Mouse (Mus musculus) inflammation-experienced regulatory T-cells, adult 6 months (primary cell): ENCODE data around the gene Pdzd8. TPM values are rescaled to one million over a fixed set of nuclear protein-coding genes. Genes with fewer than 3 reads are reported as not detected.

Experiments
- ATAC-seq: one replicate; pipeline ENCODE4 v1.8.0; 2017
- polyA plus RNA-seq, 3 experiments: library from polyadenylated mRNA; unstranded; fragments of 100-300 nt; shearing (Covaris generic); gene quantifications; one replicate each; pipeline ENCODE4 v1.2.1; 2017

Pdzd8 gene
- polyA plus RNA-seq, 3 experiments from 2014 or later: 8.1 to 9.6 (median 8.4) TPM

GRCm38 (mm10) chr19:59352760-59353159, 7.2 kb upstream of the Pdzd8 start:
- ATAC-seq: no peak

DNA sequence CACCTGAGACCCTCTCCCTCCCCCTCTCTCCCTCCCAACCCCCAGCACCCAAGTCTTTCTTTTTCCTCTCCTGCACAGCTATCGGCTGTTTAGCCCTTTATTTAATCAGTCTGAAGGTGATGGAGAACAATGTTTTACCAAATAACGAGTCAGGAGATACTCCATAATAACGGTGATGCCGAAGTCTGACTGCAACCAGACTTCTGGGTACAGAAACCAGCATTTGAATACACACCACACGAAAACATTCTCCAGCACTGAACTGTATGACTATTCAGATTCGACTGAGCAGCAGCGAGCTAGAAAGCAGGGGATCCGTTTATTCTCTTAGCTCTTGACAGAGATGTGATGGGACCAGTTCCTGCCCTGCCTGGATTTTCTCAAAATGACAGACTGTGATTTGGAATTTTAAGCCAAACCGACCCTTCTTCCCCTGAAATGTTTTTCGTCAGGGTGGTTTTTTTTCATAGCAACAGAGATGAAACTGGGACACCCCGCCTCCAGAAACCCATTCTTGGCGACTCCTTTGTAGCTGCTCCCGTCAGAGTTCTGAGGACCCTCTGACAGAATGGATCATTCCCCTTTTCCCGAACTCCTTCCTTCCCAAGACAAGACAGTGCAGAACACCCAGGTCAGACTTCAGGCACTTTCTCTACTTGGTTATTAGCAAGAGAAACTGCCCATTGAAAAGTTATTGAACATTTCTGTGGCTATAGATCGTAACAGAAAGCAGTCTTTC, 5.7 kb upstream of the Pdzd8 start:
- ATAC-seq: no peak

- ATAC-seq: no peak
These were observed 4.8 kb upstream of the Pdzd8 start for GRCm38 (mm10) chr19:59350273-59350903.

GRCm38 (mm10) chr19:59349329-59349960, 3.9 kb upstream of the Pdzd8 start:
- no peak for ATAC-seq

DNA sequence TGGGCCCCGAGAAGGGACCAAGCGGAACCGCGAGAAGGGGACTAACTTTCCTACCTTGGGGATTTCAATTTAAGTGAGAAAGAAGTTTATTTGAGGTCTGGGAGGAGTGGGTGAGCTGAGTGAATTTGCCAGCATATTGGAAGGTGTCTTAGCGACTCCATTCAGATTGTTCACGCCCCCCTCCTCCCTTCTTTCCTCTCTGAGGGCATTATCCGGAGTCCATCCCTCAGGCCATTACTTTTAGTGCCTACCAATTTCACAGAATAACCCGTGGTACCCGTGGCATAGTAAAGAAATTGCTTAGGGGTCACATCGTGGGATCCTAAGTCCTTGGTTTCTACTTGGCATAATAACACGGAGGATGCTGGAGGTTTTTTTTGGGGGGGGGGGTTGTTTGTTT, 745 bp upstream of the Pdzd8 start:
- no peak for ATAC-seq

GRCm38 (mm10) chr19:59345081-59345657, 411 bp downstream of the Pdzd8 start:
- peak; percentile 25 for ATAC-seq

- peak; percentile 30 for ATAC-seq
These were observed 1.3 kb downstream of the Pdzd8 start for GRCm38 (mm10) chr19:59344304-59344711.

DNA sequence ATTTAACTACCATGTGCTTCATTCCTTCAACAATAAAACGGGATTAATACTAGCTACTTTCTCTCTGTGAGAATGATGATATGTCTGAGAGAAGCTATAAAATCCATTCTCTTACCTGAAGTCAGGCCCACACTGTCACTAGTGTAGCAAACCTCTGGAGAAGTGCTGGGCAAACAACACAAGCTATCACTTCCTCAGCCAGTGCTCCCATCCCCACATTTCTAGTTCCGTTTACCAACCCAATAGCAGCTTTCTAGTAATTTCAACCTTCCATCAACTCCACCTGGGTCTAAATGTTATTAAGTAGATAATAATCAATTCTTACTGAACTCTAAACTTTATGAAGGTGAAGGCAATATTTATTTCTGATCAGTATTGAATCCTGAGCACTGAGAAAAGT, 2.6 kb downstream of the Pdzd8 start:
- no peak for ATAC-seq

GRCm38 (mm10) chr19:59339908-59340307, 5.7 kb downstream of the Pdzd8 start:
- ATAC-seq: no peak

GRCm38 (mm10) chr19:59337872-59338681, 7.5 kb downstream of the Pdzd8 start:
- ATAC-seq: no peak

DNA sequence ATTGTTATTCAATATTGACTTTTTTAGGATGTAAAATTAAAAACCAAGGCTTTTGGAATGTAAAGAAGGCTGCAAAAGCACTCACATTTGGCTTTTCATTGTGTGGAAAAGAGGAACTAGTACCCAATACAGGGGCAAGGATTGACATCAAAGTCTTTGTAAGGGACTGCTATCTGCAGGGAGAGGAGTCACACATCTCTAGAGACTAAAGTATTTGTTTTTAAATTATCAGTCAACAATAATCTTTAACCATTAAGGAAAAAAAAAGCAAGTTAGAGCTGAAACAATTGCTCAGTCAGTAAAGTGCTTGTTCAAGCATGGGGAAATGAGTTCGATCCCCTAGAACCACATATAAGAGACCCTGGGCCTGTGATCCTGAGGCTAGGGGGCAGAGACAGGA, 8.9 kb downstream of the Pdzd8 start:
- ATAC-seq: no peak

DNA sequence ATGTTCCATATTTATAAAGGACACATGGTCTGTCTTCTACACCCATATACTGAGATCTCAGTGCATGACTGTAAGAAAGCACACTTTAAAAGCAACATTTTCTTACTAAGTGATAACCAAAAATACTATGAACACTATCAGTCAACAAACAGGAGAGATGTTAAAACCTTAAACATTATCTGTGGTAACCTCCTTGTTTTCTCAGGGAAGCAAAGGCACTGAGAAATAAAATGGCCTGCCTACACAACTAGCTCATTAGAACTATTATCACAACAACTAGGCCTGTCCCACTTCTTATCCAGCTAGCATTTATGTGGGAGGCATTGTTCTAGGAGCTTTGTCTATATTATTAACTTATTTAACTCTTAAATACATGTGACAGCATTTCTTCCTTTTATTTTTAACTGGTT, 14.8 kb downstream of the Pdzd8 start:
- no peak for ATAC-seq

DNA sequence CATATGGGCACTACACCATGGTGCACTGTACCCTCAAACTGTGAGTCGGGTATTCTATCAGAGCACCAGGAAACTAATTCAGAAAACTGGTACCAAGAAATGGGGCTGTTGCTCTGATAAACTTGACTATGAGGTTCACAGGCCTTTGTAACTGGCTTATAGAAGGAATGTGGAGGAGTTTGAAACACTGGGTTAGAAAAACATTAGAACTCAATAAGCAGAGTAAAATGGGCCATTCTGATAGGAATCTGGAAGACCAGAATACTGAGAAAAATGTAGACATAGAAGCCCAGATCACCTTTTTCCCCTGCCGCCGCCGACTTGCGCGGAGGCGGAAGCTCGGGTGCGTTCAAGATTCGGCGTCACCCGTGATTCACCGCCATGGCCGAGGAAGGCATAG, 23.6 kb downstream of the Pdzd8 start, which contains the start of gene Rps12-ps3:
Rps12-ps3 (plus strand) TSS at position 301 of the 400 bp plus-strand sequence.
- ATAC-seq: no peak

DNA sequence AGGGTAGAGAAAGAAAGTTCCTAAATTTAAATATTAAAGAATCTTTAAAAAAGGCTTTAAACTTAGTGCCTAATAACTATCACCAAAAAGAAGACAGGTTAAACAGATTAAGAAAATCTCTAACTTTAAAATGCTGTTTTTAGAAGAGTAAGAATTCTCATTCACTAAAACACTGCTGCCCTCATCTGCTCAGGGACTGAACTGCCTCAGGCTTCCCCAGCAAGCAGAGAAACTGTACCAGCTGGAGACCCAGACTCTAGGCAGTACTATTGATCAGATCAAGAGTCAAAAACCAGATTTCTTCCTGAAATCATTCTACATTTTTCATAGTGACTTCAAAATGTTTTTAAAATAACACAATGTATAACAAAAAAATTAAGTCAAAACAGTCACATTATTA, 29.0 kb downstream of the Pdzd8 start:
- ATAC-seq: no peak

- ATAC-seq: no peak
These were observed 30.3 kb downstream of the Pdzd8 start for GRCm38 (mm10) chr19:59315308-59315707.

DNA sequence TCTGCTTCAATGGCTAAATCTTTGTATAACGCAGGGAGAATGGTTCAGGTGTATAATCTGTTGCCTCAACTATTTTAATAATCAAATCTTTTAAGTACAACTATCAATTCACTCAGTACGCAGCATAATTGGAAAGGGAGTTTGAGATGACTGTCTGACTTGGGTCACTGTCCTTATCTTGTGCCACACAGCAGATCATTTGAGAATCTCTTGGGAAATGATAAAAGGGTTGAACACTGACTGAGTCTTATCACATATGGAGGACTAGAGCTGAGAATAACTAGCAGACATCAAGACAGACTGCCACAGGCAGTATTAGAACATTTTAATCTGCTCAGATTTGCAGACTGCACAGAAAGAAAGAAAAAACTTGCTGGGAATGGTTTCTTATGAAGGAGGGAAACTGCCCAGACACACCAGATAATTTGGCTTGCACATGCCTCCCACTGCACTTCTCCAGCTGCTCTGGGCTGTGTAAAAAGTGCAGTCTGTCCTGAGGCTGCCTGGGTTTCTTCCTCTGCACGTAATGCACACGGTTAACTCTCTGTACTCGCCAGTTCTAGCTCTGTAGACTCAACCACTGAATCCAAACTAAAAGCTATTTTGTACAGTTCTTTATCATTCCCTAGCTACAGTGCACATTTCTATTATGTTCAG, 53.3 kb downstream of the Pdzd8 start:
- no peak for ATAC-seq

GRCm38 (mm10) chr19:59289811-59290210, 55.8 kb downstream of the Pdzd8 start:
- no peak for ATAC-seq

- ATAC-seq: no peak
These were observed 56.5 kb downstream of the Pdzd8 start for GRCm38 (mm10) chr19:59289042-59289441.

GRCm38 (mm10) chr19:59282001-59282400, 63.6 kb downstream of the Pdzd8 start:
- no peak for ATAC-seq

DNA sequence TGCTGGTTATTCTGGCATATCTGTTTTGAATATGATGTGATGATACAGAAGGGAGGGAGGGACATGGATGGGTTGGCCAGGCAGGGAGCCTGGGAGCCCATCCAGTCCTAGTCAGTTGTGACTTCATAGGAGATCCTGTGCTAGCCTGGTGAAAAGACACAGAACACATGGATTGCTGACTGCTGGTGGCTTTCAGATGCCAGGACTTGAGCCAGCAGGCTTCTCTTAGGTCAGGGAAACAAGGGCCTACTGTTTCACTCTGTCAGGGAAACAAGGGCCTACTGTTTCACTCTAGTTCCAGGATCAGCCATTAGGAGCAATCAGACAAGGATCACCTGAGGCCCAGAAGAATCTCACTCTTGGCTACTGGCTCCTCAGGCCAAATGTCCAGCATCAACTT, 64.7 kb downstream of the Pdzd8 start:
- ATAC-seq: no peak

DNA sequence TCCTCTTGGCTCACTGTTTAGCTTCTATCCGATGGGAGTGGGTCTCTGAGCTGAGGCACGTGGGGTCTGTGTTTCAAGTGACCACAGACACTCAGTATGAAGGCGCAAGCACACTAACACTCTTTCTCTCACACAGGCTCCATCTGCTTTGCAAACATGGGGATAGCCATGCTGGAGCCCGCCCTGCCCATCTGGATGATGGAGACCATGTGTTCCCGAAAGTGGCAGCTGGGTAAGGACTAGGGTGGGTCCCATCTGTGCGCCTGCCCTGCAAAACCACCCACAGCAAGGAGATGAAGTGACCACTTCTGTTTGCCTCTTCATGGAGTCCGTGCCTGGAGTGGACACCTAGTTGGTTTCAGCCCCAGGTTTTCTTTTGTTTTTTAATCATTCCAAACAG, 69.2 kb downstream of the Pdzd8 start:
- ATAC-seq: no peak

- no peak for ATAC-seq
These were observed 72.4 kb downstream of the Pdzd8 start for GRCm38 (mm10) chr19:59273190-59273589.
